Mouse (Mus musculus) myocyte (in vitro differentiated cells): ENCODE measurements around the gene Zkscan14.

Source experiments
- MYOD1 ChIP-seq, 3 experiments: IDR thresholded peaks; one replicate each; pipeline ENCODE4 v1.6.1; 2011; ENCODE audit warnings: control low read depth in 2 of 3, low read depth in 2 of 3, mild to moderate bottlenecking in 2 of 3, moderate library complexity in 1 of 3; ENCODE audit not compliant: insufficient read length in 2 of 3, control insufficient read depth in 1 of 3
- MYOG ChIP-seq, 3 experiments: IDR thresholded peaks; one replicate each; pipeline ENCODE4 v1.6.1; 2011; ENCODE audit warnings: control low read depth in 2 of 3, low read depth in 2 of 3, mild to moderate bottlenecking in 2 of 3; ENCODE audit not compliant: insufficient read length in 2 of 3, control insufficient read depth in 1 of 3, insufficient read depth in 1 of 3
- POLR2A ChIP-seq: IDR thresholded peaks from one replicate; pipeline ENCODE4 v1.6.1; 2011; ENCODE audit warnings: low read depth, mild to moderate bottlenecking, control low read depth, moderate library complexity; ENCODE audit not compliant: insufficient read length
- TCF12 ChIP-seq: IDR thresholded peaks from one replicate; pipeline ENCODE4 v1.6.1; 2011; ENCODE audit warnings: mild to moderate bottlenecking, control low read depth; ENCODE audit not compliant: poor library complexity, insufficient read depth, severe bottlenecking

DNA sequence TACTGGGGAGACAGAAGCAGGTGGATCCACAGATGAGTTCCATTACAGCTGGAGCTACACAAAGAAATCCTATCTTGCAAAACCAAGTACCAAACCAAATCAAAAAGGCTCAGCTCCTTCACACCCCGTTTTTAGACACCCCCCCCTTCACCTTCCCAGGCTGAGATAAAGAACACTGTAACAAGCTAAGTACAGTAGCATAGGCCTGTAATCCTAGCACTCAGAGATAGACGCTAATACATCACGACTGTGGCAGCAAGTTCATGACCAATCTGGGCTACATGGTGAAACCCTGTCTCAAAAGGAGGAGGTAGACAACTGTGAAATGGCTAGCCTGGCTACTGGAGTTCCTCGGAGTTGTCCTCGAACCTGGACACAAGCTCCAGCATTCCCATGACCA is 11.3 kb downstream of the Zkscan14 start:
- no peak for TF ChIP-seq MYOD1 (IDR thresholded peaks at IDR 0.05; ENCODE audit: control insufficient read depth in 1 of 3, insufficient read length in 2 of 3, low read depth in 2 of 3)
- TF ChIP-seq POLR2A: no peak
- TF ChIP-seq MYOG (IDR thresholded peaks at IDR 0.05; ENCODE audit: control insufficient read depth in 1 of 3, insufficient read depth in 1 of 3, insufficient read length in 2 of 3, low read depth in 2 of 3): no peak
- no peak for TF ChIP-seq TCF12
